Mouse (Mus musculus): ENCODE data around the gene Nhlrc4. TPM values are rescaled to one million over a fixed set of nuclear protein-coding genes. Genes with fewer than 3 reads are reported as not detected.

Gene Nhlrc4
- total RNA-seq, 4 experiments from 2014 or later, result 0.41 to 0.74 (median 0.48) TPM

Other genes with a start within 250 kb of the Nhlrc4 start
- 100 to 1,000 TPM; 125 to 148 (median 137) TPM for gene Gng13, start 227.8 kb downstream of the Nhlrc4 start, total RNA-seq (2022)
- 1 to 10 TPM; 1.8 to 3.1 (median 2.1) TPM for gene Chtf18, start 217.5 kb downstream of the Nhlrc4 start, total RNA-seq (2022)
- 10 to 100 TPM; 55.9 to 61.2 (median 58.2) TPM for gene Rpusd1, start 217.3 kb downstream of the Nhlrc4 start, total RNA-seq (2022)
- 1 to 10 TPM in 1 of 4 experiments, under 1 TPM in 3; 0.30 to 1.1 (median 0.70) TPM for gene Mslnl, start 208.9 kb downstream of the Nhlrc4 start, total RNA-seq (2022)
- gene Msln, start 190.6 kb downstream of the Nhlrc4 start, total RNA-seq (2022), result 1 to 10 TPM; 2.3 to 4.9 (median 2.6) TPM
- gene Narfl, start 171.2 kb downstream of the Nhlrc4 start, total RNA-seq (2022), result 10 to 100 TPM; 32.1 to 40.6 (median 37.2) TPM
- 100 to 1,000 TPM; 120 to 140 (median 140) TPM for gene Haghl, start 159.3 kb downstream of the Nhlrc4 start, total RNA-seq (2022)
- under 1 TPM in 3 of 4 experiments, not detected in 1; 0.37 to 0.84 (median 0.37) TPM for gene Ccdc78, start 158.4 kb downstream of the Nhlrc4 start, total RNA-seq (2022)
- gene Fam173a, start 152.1 kb downstream of the Nhlrc4 start, total RNA-seq (2022), result 10 to 100 TPM; 83.6 to 99.1 (median 88.6) TPM
- 1 to 10 TPM in 2 of 4 experiments, not detected in 2; 1.8 to 3.3 TPM for gene AC134908.4, start 149.3 kb downstream of the Nhlrc4 start, total RNA-seq (2022)
- gene Metrn, start 147.8 kb downstream of the Nhlrc4 start, total RNA-seq (2022), result 10 to 100 TPM; 83.0 to 89.4 (median 88.3) TPM
- 100 to 1,000 TPM; 603 to 725 (median 681) TPM for gene Fbxl16, start 135.9 kb downstream of the Nhlrc4 start, total RNA-seq (2022)
- gene Wdr24, start 121.3 kb downstream of the Nhlrc4 start, total RNA-seq (2022), result 10 to 100 TPM; 22.1 to 28.5 (median 26.8) TPM
- gene Jmjd8, start 116.1 kb downstream of the Nhlrc4 start, total RNA-seq (2022), result 10 to 100 TPM; 52.6 to 63.8 (median 56.4) TPM
- 100 to 1,000 TPM; 168 to 175 (median 172) TPM for gene Stub1, start 111.6 kb downstream of the Nhlrc4 start, total RNA-seq (2022)
- gene Rhbdl1, start 107.7 kb downstream of the Nhlrc4 start, total RNA-seq (2022), result 10 to 100 TPM; 32.6 to 42.3 (median 37.5) TPM
- 10 to 100 TPM; 19.4 to 25.5 (median 21.2) TPM for gene Gm20683, start 103.2 kb downstream of the Nhlrc4 start, total RNA-seq (2022)
- 10 to 100 TPM; 59.9 to 86.5 (median 78.9) TPM for gene Rhot2, start 100.1 kb downstream of the Nhlrc4 start, total RNA-seq (2022)
- 10 to 100 TPM; 23.4 to 29.1 (median 24.5) TPM for gene Wdr90, start 83.5 kb downstream of the Nhlrc4 start, total RNA-seq (2022)
- gene Mcrip2, start 76.2 kb downstream of the Nhlrc4 start, total RNA-seq (2022), result 10 to 100 TPM; 16.8 to 25.2 (median 19.0) TPM
- gene Mettl26, start 69.9 kb downstream of the Nhlrc4 start, total RNA-seq (2022), result 10 to 100 TPM; 31.4 to 37.3 (median 34.6) TPM
- 1 to 10 TPM; 1.4 to 3.2 (median 1.5) TPM for gene Wfikkn1, start 64.1 kb downstream of the Nhlrc4 start, total RNA-seq (2022)
- 10 to 100 TPM; 39.7 to 46.1 (median 45.1) TPM for gene Rab40c, start 25.2 kb downstream of the Nhlrc4 start, total RNA-seq (2022)
- 100 to 1,000 TPM; 104 to 113 (median 104) TPM for gene Pigq, start within 50 bp of the Nhlrc4 start, total RNA-seq (2022)
- 1 to 10 TPM in 3 of 4 experiments, under 1 TPM in 1; 0.63 to 1.8 (median 1.4) TPM for gene A930017K11Rik, start 7.6 kb upstream of the Nhlrc4 start, total RNA-seq (2022)
- 10 to 100 TPM; 34.3 to 50.9 (median 46.4) TPM for gene Capn15, start 40.8 kb upstream of the Nhlrc4 start, total RNA-seq (2022)
- 10 to 100 TPM; 89.1 to 97.8 (median 95.8) TPM for gene Rab11fip3, start 124.6 kb upstream of the Nhlrc4 start, total RNA-seq (2022)
- 10 to 100 TPM; 29.1 to 35.8 (median 31.0) TPM for gene Decr2, start 145.4 kb upstream of the Nhlrc4 start, total RNA-seq (2022)
- gene Nme4, start 150.6 kb upstream of the Nhlrc4 start, total RNA-seq (2022), result 1 to 10 TPM; 2.9 to 5.5 (median 4.6) TPM
- gene Tmem8, start 168.3 kb upstream of the Nhlrc4 start, total RNA-seq (2022), result 10 to 100 TPM; 13.0 to 16.3 (median 15.4) TPM
- gene Mrpl28, start 178.5 kb upstream of the Nhlrc4 start, total RNA-seq (2022), result 10 to 100 TPM; 61.0 to 74.7 (median 62.8) TPM
- 10 to 100 TPM; 24.6 to 30.3 (median 28.2) TPM for gene Axin1, start 193.7 kb upstream of the Nhlrc4 start, total RNA-seq (2022)

Measured in left cerebral cortex, adult 8-10 months (tissue).